Mouse (Mus musculus): Measurements from ENCODE around the gene Trim71.

GRCm38 (mm10) chr9:114538996-114539563 is 25.1 kb downstream of the Trim71 start:
- TF ChIP-seq POLR2A (IDR thresholded peaks at IDR 0.05; ENCODE audit: control insufficient read depth, low read depth, low read length) (no peak), CTCF (IDR thresholded peaks at IDR 0.05; ENCODE audit: control insufficient read depth, insufficient read depth, insufficient replicate concordance, low read depth, low read length) (no peak)
